Mouse (Mus musculus) inflammation-experienced regulatory T-cells, adult 6 months (primary cell): Measurements from ENCODE around the gene Tbc1d25. TPM values are rescaled to one million over a fixed set of nuclear protein-coding genes. Genes with fewer than 3 reads are reported as not detected.

Source experiments
- ATAC-seq: one replicate; pipeline ENCODE4 v1.8.0; 2017
- polyA plus RNA-seq, 3 experiments: library from polyadenylated mRNA; unstranded; fragments of 100-300 nt; shearing (Covaris generic); gene quantifications; one replicate each; pipeline ENCODE4 v1.2.1; 2017

Tbc1d25 gene
- polyA plus RNA-seq, 3 experiments from 2014 or later = 2.5 to 4.1 (median 3.7) TPM

DNA sequence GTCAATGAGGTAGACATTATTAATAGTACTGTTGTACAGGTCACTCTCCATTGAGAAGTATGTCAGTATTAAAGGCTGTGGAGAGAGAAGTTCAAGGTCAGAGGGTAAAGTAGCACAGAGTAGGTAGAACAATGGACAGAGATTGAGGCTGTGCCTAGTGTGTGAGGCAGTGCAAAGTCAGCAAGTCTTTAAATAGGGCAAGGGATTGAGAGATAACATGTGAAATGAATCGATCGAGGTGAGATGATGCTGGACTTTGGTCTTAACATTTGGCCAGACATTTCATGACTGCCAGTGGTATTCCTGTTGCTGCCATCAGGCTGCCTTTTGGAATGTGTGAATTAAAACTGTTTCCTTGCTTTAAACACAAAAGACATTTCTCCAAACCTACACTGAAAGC is 2.9 kb upstream of the Tbc1d25 start:
- no peak for ATAC-seq

DNA sequence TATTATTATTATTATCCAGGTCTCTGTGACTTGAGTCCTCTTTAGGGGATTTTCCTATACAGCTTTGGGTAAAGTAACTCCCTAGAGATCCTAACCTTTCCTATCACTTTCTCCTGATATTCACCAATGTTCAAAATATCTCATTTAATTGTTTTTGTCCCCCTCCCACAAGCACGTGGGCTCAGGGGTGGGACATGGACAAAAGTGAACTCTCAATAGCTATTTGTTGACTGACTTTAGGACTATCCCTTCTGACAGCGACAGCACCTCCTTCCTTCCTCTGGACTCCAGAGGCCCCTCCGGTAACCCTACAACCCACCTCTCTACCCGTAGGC is 845 bp downstream of the Tbc1d25 start:
- no peak for ATAC-seq

DNA sequence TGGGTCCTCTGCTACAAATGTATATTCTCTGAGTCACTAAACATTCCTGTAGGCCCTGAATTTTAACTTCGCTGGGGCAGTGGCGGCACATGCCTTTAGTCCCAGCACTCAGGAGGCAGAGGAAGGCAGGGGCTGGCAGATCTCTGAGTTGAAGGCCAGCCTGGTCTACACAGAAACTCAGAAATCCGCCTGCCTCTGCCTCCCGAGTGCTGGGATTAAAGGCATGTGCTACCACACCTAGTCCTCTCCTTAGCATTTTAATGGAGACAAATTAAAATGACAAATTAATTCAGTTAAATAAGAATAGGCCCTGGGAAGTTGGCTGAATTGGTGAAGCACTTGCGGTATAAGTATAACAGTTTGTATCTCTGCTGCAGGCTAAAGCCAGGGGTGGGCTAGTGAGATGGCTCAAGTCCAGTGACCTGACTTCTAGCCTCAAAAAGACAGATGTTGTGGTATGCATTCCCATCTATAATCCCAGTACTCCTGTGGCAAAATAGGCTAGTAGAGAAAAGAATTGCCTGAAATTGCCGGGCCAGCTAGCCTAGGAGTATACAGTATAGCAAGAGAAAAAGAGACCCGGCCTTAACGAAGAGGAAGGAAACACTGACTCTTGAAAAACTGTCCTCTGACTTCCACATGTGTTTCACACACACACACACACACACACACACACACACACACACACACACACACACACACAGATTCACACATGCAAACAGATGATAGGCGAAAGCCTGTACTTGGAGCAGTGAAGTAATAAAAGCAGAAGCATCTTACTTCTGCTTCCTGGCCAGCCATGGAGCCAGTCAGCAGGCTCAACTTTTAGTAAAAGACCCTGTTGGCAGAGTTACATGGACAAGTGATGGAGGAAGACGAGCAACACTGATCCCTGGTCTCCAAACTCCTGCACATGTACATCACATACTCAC is 8.0 kb downstream of the Tbc1d25 start:
- ATAC-seq = no peak

DNA sequence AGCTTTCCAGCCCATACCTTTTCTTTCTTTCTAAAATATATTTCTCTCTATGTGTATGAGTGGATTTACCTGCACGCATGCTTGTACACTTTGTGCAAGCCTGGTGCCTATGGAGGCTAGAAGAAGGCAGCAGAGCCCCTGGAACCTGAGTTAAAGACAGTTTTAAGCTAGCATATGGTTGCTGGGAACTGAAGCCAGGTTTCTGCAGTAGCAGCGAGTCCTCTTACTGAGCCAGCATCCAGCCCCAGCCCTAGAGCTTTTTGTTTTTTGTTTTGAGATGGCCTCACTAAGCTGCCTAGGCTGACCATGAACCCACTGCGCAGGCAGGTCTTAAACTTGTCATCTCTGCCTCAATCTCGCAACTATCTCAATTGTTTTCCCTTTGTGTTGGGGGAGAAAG is 11.5 kb downstream of the Tbc1d25 start:
- no peak for ATAC-seq

DNA sequence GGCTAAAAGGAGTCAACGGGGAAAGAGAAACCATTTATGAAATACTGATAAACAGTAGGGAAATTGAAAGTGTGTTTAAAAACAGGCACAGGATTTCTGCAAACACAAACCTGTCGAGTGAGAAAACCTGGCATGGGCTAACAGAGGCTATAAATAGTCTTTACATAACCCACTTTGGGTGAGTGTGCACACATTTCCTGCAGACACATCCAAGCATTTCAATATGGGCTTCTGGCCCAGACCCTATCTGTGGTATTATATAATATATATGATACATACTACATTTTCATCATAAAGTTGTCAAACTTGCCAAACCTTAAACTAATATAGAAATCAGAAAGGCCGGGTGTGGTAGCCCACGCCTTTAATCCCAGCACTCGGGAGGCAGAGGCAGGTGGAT is 12.9 kb downstream of the Tbc1d25 start:
- no peak for ATAC-seq

DNA sequence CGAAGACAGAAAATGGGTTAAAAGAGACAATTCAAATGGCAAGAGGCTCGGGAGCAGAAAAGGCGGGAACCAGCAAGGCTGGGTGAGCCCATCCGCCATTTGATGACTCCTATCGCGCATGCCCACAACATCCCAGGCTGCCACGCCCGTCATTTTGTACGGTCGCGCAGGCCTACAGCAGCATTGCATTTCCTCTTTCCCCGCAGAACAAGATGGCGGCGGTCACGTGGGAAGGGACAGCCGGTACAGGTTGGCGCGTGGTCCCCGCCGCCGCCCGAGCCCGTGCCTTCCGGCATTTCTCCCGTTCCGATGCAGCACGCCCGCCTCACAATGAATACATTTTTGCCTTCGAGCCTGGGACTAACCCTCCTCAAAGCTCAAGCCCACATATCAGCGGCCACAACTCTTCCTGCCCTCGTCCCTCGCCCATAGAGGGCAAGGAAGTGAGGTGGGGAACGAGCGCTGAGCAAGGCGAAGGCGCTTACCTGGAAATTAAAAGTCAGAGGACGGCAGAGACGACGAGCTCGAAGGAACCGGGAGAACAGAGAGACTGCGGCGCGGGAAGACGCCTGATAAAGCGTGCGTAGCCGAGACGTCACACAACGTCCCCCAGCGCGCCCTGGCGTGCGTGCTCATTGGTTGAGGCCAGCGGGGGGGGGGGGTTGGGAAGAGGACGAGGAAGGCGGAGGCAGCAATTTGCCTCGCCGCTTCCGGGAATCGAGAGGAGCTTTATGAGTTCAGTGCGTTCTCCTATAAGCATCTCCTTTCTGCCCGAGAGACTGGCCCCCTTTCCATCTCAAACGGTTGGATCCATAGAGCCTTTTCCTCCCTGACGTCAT is 30.6 kb downstream of the Tbc1d25 start, which contains the start of gene Rbm3:
Gene Rbm3 (minus strand): TSS at position 728 of the 839 bp plus-strand sequence.
- ATAC-seq = peak; percentile 84

DNA sequence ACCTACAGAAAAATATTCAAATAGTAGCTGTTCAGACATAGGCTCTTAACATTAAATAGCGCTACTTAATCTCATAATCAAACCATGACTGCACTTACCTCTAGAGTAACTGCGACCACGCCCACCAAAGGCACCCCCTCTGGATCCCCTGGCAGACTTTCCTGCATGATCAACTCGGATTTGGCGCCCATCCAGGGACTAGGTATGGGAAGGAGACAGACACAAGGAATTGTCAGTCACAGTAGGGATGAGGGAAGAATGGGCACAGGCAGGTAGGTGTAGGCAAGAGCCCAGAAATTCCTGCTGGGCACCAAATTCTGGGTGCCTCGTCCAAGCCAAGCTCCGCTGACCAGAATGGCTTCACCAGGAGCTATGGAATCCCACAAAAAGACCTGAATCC is 32.2 kb downstream of the Tbc1d25 start:
- ATAC-seq = no peak

DNA sequence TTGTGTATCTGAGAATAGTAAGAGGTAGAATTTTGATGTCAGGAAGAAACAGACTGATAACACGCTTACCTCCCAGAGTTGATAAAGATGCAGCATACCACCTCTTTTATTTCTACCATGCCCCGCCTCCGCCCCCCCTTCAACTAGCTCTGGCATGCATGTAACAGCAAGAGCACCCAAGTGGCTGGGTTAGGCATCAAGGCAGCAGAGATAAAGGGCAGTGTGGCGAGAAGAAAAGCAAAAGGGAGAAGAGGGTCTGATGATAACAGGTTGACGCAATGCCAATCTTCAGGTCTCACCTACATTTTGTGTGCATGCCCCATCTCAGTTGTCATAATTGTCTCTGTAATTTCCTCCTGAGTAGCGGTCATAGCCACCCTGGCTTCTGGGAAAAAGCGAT is 33.0 kb downstream of the Tbc1d25 start:
- no peak for ATAC-seq

DNA sequence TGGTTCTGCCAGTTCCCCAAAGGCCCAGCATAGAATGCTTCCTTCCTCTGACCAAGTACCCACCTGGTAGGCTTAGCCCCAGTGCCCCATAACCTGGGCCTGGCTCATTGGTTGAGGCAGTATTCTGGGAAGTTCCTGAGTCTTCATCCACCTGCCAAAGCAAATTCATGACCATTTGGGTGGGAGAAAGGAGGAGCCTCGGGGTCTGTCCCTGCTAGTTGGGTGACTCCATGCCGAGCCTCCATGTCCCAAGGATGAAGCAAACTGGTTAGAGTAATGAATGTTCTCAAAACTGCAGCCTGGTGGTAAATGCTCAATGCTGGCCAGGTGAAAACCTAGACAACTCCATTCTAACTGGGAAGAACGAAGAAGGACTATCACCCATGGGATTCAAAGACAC is 34.9 kb downstream of the Tbc1d25 start:
- no peak for ATAC-seq

DNA sequence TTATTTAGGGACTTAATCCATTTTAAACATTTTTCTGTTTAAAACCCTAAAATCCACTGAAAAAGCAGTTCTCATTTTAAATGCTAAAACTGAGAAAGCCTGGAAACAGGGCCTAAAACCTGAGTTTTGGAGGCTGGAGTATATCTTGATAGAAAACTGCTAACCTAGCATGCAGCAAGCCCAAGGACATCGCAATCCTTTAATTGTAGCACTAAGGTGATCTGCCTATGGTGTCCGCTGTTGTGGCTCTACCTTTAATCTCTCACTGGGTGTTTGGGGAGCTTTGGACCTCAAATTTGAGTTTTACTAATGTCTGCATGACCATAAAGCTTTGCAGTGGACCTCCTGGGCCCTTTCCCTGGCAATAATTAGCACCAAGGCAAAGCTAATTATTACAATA is 35.5 kb downstream of the Tbc1d25 start:
- ATAC-seq = no peak

DNA sequence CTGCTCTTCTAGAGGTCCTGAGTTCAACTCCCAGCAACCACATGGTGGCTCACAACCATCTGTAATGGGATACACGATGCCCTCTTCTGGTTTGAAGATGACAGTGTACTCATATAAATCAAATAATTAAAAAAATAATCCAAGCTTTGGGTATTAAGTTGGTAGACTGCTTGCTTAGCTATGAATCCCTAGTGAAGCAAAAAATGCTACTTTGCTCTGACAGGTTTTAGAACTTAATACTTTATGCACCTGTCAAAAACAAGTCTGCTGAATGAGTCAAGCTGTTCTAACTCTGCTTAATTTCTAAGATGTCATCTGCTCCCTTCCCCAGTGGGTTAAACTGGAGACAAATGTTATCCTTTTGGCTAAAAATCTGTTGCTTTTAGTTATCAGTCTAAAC is 36.5 kb downstream of the Tbc1d25 start:
- no peak for ATAC-seq

DNA sequence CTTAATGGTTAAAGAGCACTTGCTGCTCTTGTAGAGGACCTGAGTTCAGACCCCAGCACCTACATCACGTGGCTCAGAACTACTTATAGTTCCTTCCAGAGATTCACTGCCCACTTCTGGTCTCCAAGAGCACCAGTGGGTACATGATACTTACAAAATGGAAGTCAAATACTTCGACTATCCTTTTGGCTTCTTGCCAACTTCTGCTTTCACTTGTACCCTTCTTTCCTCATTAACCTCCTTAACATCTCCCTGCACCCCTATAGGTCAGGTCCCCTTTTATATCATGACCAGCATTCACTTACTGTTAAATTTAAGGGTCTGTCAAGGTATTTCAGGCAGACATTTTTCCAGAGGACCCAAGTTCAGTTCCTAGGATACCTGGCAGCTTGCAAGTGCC is 40.1 kb downstream of the Tbc1d25 start:
- no peak for ATAC-seq

DNA sequence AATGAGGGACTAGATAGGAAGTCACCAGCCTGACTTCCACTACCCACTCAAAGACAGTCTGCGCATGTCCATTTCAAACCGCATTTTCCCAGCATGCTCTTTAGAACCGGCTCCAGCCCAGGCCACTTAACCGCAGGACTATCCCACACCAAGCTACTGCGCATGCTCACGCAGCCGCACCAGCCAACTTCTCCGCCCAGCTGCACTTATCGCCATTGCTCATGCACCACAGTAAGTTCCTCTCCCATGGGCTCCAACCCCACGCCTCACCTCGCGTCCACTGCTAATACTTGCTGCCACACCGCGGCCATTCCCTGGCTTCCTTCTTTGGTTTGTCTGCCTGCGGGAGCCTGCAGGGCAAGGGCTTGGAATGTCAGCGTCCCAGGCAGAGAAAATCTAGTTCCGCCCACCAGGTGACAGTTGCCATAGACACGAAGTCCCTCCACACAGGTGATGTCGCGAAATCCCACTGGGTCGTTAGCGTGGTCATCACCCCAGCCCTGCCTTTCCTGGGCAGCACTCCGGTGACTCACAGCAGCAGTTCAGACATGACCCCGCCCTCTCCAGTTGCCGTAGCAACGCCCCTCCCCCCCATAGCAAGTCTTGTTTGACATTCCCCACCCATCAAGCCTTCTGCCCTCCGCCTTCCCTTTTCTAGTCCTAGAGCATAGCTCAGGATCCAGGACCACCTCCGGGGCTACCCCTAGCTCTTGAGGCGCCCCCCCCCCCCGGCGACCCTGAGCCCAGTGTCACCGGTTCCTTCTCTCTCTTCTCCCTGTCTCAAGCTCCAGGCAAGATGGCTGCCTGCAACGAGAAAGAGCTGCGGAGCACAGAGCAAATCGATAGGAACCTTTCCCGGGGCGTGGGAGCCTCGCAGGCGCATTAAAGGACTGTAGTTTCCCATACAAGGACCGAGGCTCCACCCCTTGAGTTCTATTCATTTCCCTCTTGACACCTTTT is 43.7 kb downstream of the Tbc1d25 start, which contains the start of gene Wdr13:
Gene Wdr13 (minus strand): TSS at position 876 of the 960 bp plus-strand sequence.
- peak; percentile 80 for ATAC-seq

DNA sequence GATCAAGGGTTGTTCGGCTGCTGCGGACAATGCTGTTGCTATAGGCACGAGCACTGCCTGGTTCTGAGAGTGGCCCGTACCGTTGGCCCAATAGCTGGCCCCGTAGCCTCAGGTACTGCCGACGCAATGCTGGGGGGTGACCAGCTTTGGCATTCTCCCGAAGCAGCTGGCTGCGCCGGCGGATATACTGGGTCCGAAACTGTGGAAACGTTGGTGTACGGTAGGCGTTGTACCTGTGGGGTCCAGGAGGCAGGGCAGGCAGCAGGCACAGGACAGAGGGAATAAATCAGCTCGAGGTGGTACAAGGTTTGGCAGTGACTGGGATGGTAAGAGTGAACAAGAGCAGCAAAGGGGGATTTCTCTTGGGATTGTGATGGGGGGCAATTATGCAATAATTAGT is 44.6 kb downstream of the Tbc1d25 start:
- no peak for ATAC-seq

DNA sequence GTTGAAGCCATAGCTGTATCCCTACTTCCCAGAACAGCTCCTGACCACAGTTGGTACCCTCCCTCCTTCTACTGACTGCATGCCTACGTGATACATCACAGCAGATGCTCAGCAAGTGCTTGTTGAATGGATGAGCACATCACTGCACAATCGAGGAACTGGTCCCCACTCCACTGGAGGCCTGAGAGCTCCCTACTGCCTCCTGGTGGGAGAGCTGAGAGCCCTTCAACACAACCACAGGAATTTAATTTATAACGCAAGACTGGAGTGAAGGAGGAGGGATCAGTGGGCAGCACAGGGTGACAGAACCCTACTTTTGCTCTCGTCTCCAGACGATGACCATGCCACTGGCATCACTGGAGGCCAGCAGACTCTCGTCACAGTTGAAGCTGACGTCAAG is 50.7 kb downstream of the Tbc1d25 start:
- no peak for ATAC-seq

DNA sequence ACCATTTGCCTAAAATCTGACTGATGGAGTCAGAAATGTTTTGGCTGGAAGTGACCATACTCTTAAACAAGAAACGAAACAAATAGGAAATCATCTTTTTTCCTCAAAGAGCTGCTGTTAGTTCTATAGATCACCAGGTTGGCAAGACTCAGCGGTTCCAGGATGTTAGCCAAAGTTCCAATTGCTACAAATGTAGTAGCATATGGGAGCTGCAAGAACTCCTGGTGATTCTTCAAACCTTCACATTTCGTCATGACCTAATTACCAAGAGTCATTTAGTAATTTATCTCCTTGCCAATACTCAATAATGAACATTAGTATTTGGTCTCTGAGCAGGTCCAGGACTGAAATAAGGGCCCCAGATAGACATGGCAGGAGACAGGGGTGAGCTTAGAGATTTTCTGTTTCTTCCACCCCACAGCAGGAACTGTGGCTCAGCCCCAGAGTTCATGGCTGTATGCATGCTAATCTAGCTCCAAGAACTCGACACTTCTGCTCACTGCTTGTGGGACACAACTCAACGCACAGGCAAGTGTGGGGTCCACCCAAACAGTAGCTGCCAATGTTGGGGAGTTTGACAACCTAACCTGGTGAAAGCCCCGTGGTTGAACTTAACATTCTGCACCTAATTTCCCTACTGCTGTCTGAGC is 52.0 kb downstream of the Tbc1d25 start:
- ATAC-seq = no peak

DNA sequence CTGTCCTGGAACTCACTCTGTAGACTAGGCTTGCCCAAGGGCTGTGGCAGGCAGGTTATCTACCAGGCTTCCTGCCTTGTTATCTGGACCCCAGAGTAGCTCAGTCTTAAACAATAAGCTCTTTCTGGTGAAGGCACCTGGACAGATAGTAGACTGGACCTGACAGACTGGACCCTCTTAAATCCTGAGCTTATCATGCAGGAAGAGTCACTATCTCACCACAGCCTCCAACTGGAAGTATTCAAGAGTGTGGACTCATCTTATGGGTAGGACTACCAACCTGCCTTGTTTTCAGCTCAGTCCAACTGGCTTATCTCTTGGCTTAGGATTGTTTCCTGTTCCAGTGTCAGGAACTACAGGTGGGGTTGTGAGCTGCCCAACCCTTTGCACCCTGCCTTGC is 58.7 kb downstream of the Tbc1d25 start:
- no peak for ATAC-seq

DNA sequence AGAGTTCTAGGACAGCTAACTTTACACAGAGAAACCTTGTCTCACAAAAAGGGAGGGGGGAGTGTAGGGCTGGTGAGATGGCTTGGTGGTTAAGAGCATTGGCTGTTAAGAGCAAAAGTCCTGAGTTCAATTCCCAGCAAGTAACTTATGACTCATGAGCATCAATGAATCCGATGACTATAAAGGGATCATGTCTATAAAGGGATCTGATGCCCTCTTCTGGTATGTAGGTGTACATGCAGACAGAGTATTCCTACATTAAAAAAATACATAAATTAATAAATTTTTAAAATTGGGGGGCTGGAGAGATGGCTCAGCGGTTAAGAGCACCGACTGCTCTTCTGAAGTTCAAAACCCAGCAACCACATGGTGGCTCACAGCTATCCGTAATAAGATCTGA is 60.7 kb downstream of the Tbc1d25 start:
- ATAC-seq = peak; percentile 41

DNA sequence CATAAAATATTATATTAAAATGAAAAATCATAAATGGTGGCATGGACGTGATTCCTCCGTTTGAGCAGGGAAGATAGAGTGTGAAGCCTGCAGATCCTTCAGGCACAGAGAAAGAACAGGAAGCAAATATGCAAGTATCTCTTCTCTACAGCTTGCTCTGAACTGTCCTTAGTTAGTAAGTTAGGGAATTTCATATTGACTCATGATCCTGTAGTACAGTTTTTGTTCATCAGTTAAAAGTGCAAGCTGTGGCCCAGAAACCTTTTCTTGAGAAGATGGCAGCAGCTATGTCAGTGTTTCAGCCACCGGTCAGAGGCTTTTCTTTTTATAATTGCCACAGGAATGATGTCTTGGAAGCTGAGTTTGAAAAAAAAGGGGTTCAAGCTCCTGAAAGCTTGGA is 71.0 kb downstream of the Tbc1d25 start:
- ATAC-seq = no peak
